Mouse (Mus musculus) lung, embryonic 15.5 days (tissue): ENCODE measurements around the gene Rnf126. TPM values are rescaled to one million over a fixed set of nuclear protein-coding genes. Genes with fewer than 3 reads are reported as not detected.

Experiments
- polyA plus RNA-seq: library from polyadenylated mRNA; unstranded; fragments of >200 nt; fragmentation: Nextera tagmentation; extraction: Ambion mirVana; gene quantifications from 2 replicates; pipeline ENCODE4 v1.2.1, GENCODE M21; 2015

Rnf126 gene
- polyA plus RNA-seq, 1 experiment from 2014 or later = 91.3 TPM

Other genes starting within 250 kb of the Rnf126 start
- 33.2 and 34.1 TPM in 2 replicates for gene Plpp2, start 233.2 kb downstream of the Rnf126 start, polyA plus RNA-seq
- 45.9 and 47.9 TPM in 2 replicates for gene Mier2, start 211.8 kb downstream of the Rnf126 start, polyA plus RNA-seq
- gene Theg, start 179.6 kb downstream of the Rnf126 start, polyA plus RNA-seq = not detected in 2 replicates
- gene C2cd4c, start 152.9 kb downstream of the Rnf126 start, polyA plus RNA-seq = not detected in 2 replicates
- 6.2 and 6.7 TPM in 2 replicates for gene Shc2, start 129.0 kb downstream of the Rnf126 start, polyA plus RNA-seq
- gene Odf3l2, start 121.2 kb downstream of the Rnf126 start, polyA plus RNA-seq = not detected in 2 replicates
- gene Madcam1, start 102.4 kb downstream of the Rnf126 start, polyA plus RNA-seq = 0.89 and 1.3 TPM in 2 replicates
- 61.7 and 65.9 TPM in 2 replicates for gene Tpgs1, start 97.6 kb downstream of the Rnf126 start, polyA plus RNA-seq
- gene Cdc34, start 84.8 kb downstream of the Rnf126 start, polyA plus RNA-seq = 79.5 and 82.0 TPM in 2 replicates
- gene Gzmm, start 77.9 kb downstream of the Rnf126 start, polyA plus RNA-seq = 0.86 and 0.89 TPM in 2 replicates
- gene Bsg, start 62.5 kb downstream of the Rnf126 start, polyA plus RNA-seq = 1,102 and 1,152 TPM in 2 replicates
- 0.05 and 0.10 TPM in 2 replicates for gene Hcn2, start 50.3 kb downstream of the Rnf126 start, polyA plus RNA-seq
- gene Polrmt, start 20.4 kb downstream of the Rnf126 start, polyA plus RNA-seq = 41.5 and 49.2 TPM in 2 replicates
- 0.12 and 0.30 TPM in 2 replicates for gene Fgf22, start 11.9 kb downstream of the Rnf126 start, polyA plus RNA-seq
- gene Fstl3, start 10.3 kb upstream of the Rnf126 start, polyA plus RNA-seq = 19.2 and 20.5 TPM in 2 replicates
- 0.40 and 1.9 TPM in 2 replicates for gene Prss57, start 24.0 kb upstream of the Rnf126 start, polyA plus RNA-seq
- 61.3 and 63.7 TPM in 2 replicates for gene Palm, start 26.6 kb upstream of the Rnf126 start, polyA plus RNA-seq
- 7.7 and 10.2 TPM in 2 replicates for gene Misp, start 54.0 kb upstream of the Rnf126 start, polyA plus RNA-seq
- 367 and 368 TPM in 2 replicates for gene Ptbp1, start 87.5 kb upstream of the Rnf126 start, polyA plus RNA-seq
- gene Prtn3, start 107.5 kb upstream of the Rnf126 start, polyA plus RNA-seq = 3.7 and 3.8 TPM in 2 replicates
- gene Plppr3, start 107.7 kb upstream of the Rnf126 start, polyA plus RNA-seq = 29.1 and 32.4 TPM in 2 replicates
- gene Elane, start 119.3 kb upstream of the Rnf126 start, polyA plus RNA-seq = 0.25 and 0.72 TPM in 2 replicates
- gene Cfd, start 123.9 kb upstream of the Rnf126 start, polyA plus RNA-seq = not detected in 2 replicates
- gene Med16, start 142.0 kb upstream of the Rnf126 start, polyA plus RNA-seq = 54.7 and 56.1 TPM in 2 replicates
- gene Gm26602, start 143.9 kb upstream of the Rnf126 start, polyA plus RNA-seq = 1.2 and 1.7 TPM in 2 replicates
- 0.59 and 0.87 TPM in 2 replicates for gene Kiss1r, start 150.0 kb upstream of the Rnf126 start, polyA plus RNA-seq
- gene R3hdm4, start 154.3 kb upstream of the Rnf126 start, polyA plus RNA-seq = 143 and 152 TPM in 2 replicates
- 4.8 and 6.0 TPM in 2 replicates for gene Arid3a, start 160.1 kb upstream of the Rnf126 start, polyA plus RNA-seq
- gene Wdr18, start 193.2 kb upstream of the Rnf126 start, polyA plus RNA-seq = 95.1 and 96.2 TPM in 2 replicates
- gene Grin3b, start 203.8 kb upstream of the Rnf126 start, polyA plus RNA-seq = 0.34 and 0.45 TPM in 2 replicates
- 20.2 and 20.5 TPM in 2 replicates for gene Tmem259, start 217.4 kb upstream of the Rnf126 start, polyA plus RNA-seq
- 367 and 375 TPM in 2 replicates for gene Cnn2, start 221.6 kb upstream of the Rnf126 start, polyA plus RNA-seq
- gene Abca7, start 229.5 kb upstream of the Rnf126 start, polyA plus RNA-seq = 3.5 and 4.3 TPM in 2 replicates
- gene Arhgap45, start 249.7 kb upstream of the Rnf126 start, polyA plus RNA-seq = 16.8 and 19.8 TPM in 2 replicates